Mouse (Mus musculus) megakaryocyte, adult 5-6 weeks (primary cell): ENCODE results near the gene Vwf. TPM values are rescaled to one million over a fixed set of nuclear protein-coding genes. Genes with fewer than 3 reads are reported as not detected.

ENCODE experiments used
- ATAC-seq: 2 replicates; pipeline ENCODE4 v1.8.0; 2016; ENCODE audit warnings: mild to moderate bottlenecking, inconsistent platforms; ENCODE audit not compliant: poor library complexity, severe bottlenecking
- total RNA-seq, 2 experiments: library from RNA; stranded (forward) in 1 of 2; stranded (reverse) in 1 of 2; fragments of 153-499, 151-499 nt in 1 of 2; fragments of 221-1000, 200-1000 nt in 1 of 2; gene quantifications; 2 replicates each; pipeline versions ENCODE4 v1.2.3 to v1.2.4; 2015 to 2017

Gene Vwf
- total RNA-seq, 2 experiments from 2014 or later, result 0.18 to 0.26 TPM

GRCm38 (mm10) chr6:125585579-125585978, 39.0 kb downstream of the Vwf start:
- ATAC-seq, result no peak

GRCm38 (mm10) chr6:125586042-125586566, 39.5 kb downstream of the Vwf start:
- no peak for ATAC-seq

- ATAC-seq, result no peak
Measured at GRCm38 (mm10) chr6:125588241-125588640, 41.7 kb downstream of the Vwf start.

- ATAC-seq, result no peak
Measured at GRCm38 (mm10) chr6:125589075-125589474, 42.5 kb downstream of the Vwf start.

- no peak for ATAC-seq
Measured at GRCm38 (mm10) chr6:125590056-125590455, 43.5 kb downstream of the Vwf start.

- ATAC-seq, result no peak
Measured at GRCm38 (mm10) chr6:125590471-125590870, 43.9 kb downstream of the Vwf start.

- no peak for ATAC-seq
Measured at GRCm38 (mm10) chr6:125591652-125592385, 45.2 kb downstream of the Vwf start.

- no peak for ATAC-seq
Measured at GRCm38 (mm10) chr6:125592536-125592935, 46.0 kb downstream of the Vwf start.

GRCm38 (mm10) chr6:125594311-125594710, 47.7 kb downstream of the Vwf start:
- ATAC-seq, result no peak

- ATAC-seq, result peak; percentile 87
Measured at GRCm38 (mm10) chr6:125594825-125595224, 48.3 kb downstream of the Vwf start.

GRCm38 (mm10) chr6:125596701-125597318, 50.2 kb downstream of the Vwf start:
- ATAC-seq, result no peak

GRCm38 (mm10) chr6:125597716-125598115, 51.1 kb downstream of the Vwf start:
- no peak for ATAC-seq

- ATAC-seq, result peak; percentile 58
Measured at GRCm38 (mm10) chr6:125600036-125600558, 53.5 kb downstream of the Vwf start.

GRCm38 (mm10) chr6:125600669-125601068, 54.1 kb downstream of the Vwf start:
- no peak for ATAC-seq

- ATAC-seq, result no peak
Measured at GRCm38 (mm10) chr6:125601190-125601589, 54.6 kb downstream of the Vwf start.

GRCm38 (mm10) chr6:125601748-125602147, 55.2 kb downstream of the Vwf start:
- ATAC-seq, result no peak

GRCm38 (mm10) chr6:125602354-125602753, 55.8 kb downstream of the Vwf start:
- ATAC-seq, result no peak

- peak; percentile 81 for ATAC-seq
Measured at GRCm38 (mm10) chr6:125603234-125603633, 56.7 kb downstream of the Vwf start.

GRCm38 (mm10) chr6:125603678-125604462, 57.3 kb downstream of the Vwf start:
- peak; percentile 56 for ATAC-seq

GRCm38 (mm10) chr6:125604463-125605191, 58.1 kb downstream of the Vwf start:
- peak; percentile 45 for ATAC-seq
